Comparison of ENCODE assay signal across 8 mouse cellular contexts in the genomic region with DNA sequence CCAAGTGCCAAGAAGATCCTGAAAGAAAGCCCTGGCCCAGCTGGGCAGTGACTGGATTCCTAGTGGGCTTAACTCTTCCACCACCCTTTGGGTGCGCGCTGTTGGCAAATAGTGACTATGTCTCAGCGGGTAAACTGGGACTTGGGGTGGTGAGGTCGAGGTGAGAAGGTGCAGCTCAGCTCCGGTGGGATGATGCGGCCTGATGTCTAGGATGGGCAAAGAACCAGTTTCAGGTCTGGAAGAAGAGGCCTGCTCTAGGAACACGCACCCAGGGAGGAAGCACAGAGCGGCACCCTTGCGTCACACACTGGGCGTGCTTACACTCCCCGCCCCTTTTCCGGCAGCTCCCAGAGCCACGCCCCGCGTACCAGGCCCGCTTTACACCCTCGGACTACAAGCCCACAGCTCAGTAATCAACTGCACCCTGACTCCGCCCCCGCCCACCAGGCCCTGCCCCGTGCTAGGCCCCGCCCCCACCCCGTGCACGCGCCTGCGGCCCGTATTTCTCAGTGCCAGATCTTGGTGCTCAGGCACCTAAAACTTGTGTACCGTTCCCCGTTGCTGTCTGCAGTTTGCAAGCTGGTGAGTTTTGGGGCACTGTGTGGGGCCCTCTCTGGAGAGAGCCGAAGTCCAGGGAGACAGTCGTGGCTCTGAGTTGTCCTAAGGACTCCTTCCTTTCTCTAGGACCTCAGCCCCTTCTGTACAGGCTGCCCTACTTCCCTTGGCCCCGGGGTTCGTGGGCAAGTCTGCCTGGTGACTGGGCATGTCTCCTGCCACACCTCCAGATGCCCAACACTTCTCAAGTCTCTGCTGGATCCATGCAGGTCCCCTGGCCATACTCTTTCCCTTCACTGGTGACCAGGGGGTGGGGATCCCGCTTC. TPM values are rescaled to one million over a fixed set of nuclear protein-coding genes. Genes with fewer than 3 reads are reported as not detected.
DNase-seq lines count a peak whose midpoint lies in the region; ATAC-seq and TF ChIP-seq lines count a peak whose summit lies in the region.

Gene Mgmt (plus strand): TSS at position 509 of the 881 bp plus-strand sequence.

- H3K4me2 ChIP-seq in lung, embryonic 15.5 days = peak within 1 kb of the TSS; percentile 66

- TF ChIP-seq CTCF in olfactory bulb, adult 2 months (IDR thresholded peaks at IDR 0.05; ENCODE audit: insufficient read depth, low read depth, low read length) = no peak

- no peaks in the 10 kb centered on the region for H3K27me3 ChIP-seq in hindbrain, embryonic 10.5 days (ENCODE audit: insufficient read depth, poor library complexity, severe bottlenecking)
- H3K27me3 ChIP-seq in lung, embryonic 15.5 days = no peaks in the 10 kb centered on the region

- 11% methylated on average over 33 of the region's 33 CpGs for WGBS in hindbrain, embryonic 10.5 days
- 8% methylated on average over 33 of the region's 33 CpGs for WGBS in lung, embryonic 15.5 days
- 15% methylated on average over 33 of the region's 33 CpGs for WGBS in olfactory bulb, adult 2 months

- no peaks in the 10 kb centered on the region for H3K9me3 ChIP-seq in hindbrain, embryonic 10.5 days
- H3K9me3 ChIP-seq in lung, embryonic 15.5 days = no peaks in the 10 kb centered on the region

- H3K9ac ChIP-seq in lung, embryonic 15.5 days = peak within 1 kb of the TSS; percentile 40

- peaks cover 15% of the 10 kb centered on the region for H3K4me1 ChIP-seq in hindbrain, embryonic 10.5 days (replicated peaks)
- peaks cover 18% of the 10 kb centered on the region for H3K4me1 ChIP-seq in lung, embryonic 15.5 days
- H3K4me1 ChIP-seq in olfactory bulb, adult 2 months (ENCODE audit: control insufficient read depth, insufficient read depth, low read length) = peaks cover 4% of the 10 kb centered on the region

- no peak for TF ChIP-seq POLR2A in olfactory bulb, adult 2 months (IDR thresholded peaks at IDR 0.05; ENCODE audit: insufficient read depth, low read depth, low read length)

- H3K4me3 ChIP-seq in hindbrain, embryonic 10.5 days = peak within 1 kb of the TSS; percentile 47
- peak within 1 kb of the TSS; percentile 42 for H3K4me3 ChIP-seq in lung, embryonic 15.5 days
- peak within 1 kb of the TSS; percentile 32 for H3K4me3 ChIP-seq in olfactory bulb, adult 2 months (ENCODE audit: insufficient read depth, low read depth, low read length)

- peak; percentile 99 for ATAC-seq in lung, embryonic 15.5 days (ENCODE audit: borderline replicate concordance, extremely low read depth, low FRiP score, low TSS enrichment)

- peak; percentile 97 for DNase-seq in NIH3T3 (ENCODE audit: low read depth)
- DNase-seq in cerebellum, postnatal 10 days = peak; percentile 76 to 88
- DNase-seq in frontal cortex, adult 2 months (ENCODE audit: extremely low spot score in 1 of 2, low spot score in 1 of 2) = peak; percentile 73 to 81
- peak; percentile 95 for DNase-seq in hindbrain, embryonic 10.5 days (ENCODE audit: low spot score)
- DNase-seq in layer of hippocampus, adult 9-10 months (ENCODE audit: low spot score) = peak; percentile 60
- peak; percentile 95 for DNase-seq in thymus, adult 18-20 months

- H3K36me3 ChIP-seq in hindbrain, embryonic 10.5 days = no peaks in the 10 kb centered on the region
- no peaks in the 10 kb centered on the region for H3K36me3 ChIP-seq in lung, embryonic 15.5 days

- peak within 1 kb of the TSS; percentile 89 for H3K27ac ChIP-seq in hindbrain, embryonic 10.5 days
- peak within 1 kb of the TSS; percentile 69 for H3K27ac ChIP-seq in lung, embryonic 15.5 days
- H3K27ac ChIP-seq in olfactory bulb, adult 2 months (ENCODE audit: insufficient read depth, low read depth, low read length) = no peak within 1 kb of the TSS

RNA-seq across cellular contexts. Expression of gene Mgmt, which starts in this region (rescaled TPM):
- polyA plus RNA-seq in frontal cortex, adult 2 months (2012; rRNA removed) = 0.52 and 0.61 TPM in 2 replicates
- polyA plus RNA-seq in hindbrain, embryonic 10.5 days (2016; fragmentation: Nextera tagmentation; extraction: Ambion mirVana) = 4.8 and 5.5 TPM in 2 replicates
- polyA plus RNA-seq in lung, embryonic 15.5 days (2015; fragmentation: Nextera tagmentation; extraction: Ambion mirVana) = 5.5 and 5.9 TPM in 2 replicates
- not detected in 2 replicates for polyA plus RNA-seq in olfactory bulb, adult 2 months (2012; ENCODE audit: insufficient read depth, insufficient read length, low replicate concordance, missing spikeins)

Comparison
In these comparisons a context has a peak if more than half of its experiments do, and no peak if none do; other contexts are left out.
1. Peak in DNase-seq in frontal cortex, adult 2 months; RNA of the gene not detected or under 1 TPM.